Mouse (Mus musculus): Measurements from ENCODE around the gene Olfr935. TPM values are rescaled to one million over a fixed set of nuclear protein-coding genes. Genes with fewer than 3 reads are reported as not detected.

Gene Olfr935
- not detected in 2 replicates for polyA plus RNA-seq (2016; fragmentation: Nextera tagmentation; extraction: Ambion mirVana)

DNA sequence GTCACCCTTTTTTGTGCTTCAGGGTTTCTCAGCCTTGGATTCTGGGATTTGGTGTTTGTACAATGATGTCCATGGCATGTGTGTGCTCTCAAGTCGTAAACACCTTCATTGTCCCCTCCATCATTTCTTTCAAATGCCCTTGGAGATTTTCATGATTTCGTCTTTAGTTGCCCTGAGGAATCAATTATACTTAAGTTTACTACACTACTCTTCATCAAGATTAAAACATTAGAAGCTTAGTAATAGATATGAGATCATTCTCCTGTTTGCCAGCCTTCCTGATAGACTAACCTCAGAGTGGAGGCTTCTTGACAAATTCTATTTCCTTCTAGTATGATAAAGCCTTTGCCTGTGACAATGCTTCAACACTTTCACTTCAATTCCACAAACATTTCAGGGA, at the start of gene Olfr935:
Gene Olfr935 (minus strand): TSS at position 101 of the 400 bp plus-strand sequence.
- ATAC-seq (ENCODE audit: low FRiP score, low read depth): no peak
- H3K27ac ChIP-seq (replicated peaks): no peak within 1 kb of the TSS
- no peak within 1 kb of the TSS for H3K4me2 ChIP-seq (replicated peaks)
- H3K27me3 ChIP-seq: no peaks in the 10 kb centered on the region
- H3K9ac ChIP-seq (replicated peaks): no peak within 1 kb of the TSS
- no peak within 1 kb of the TSS for H3K4me3 ChIP-seq
- H3K36me3 ChIP-seq: no peaks in the 10 kb centered on the region
- H3K9me3 ChIP-seq: no peaks in the 10 kb centered on the region
- 88% methylated on average over 2 of the region's 2 CpGs for WGBS
- H3K4me1 ChIP-seq: no peaks in the 10 kb centered on the region

DNA sequence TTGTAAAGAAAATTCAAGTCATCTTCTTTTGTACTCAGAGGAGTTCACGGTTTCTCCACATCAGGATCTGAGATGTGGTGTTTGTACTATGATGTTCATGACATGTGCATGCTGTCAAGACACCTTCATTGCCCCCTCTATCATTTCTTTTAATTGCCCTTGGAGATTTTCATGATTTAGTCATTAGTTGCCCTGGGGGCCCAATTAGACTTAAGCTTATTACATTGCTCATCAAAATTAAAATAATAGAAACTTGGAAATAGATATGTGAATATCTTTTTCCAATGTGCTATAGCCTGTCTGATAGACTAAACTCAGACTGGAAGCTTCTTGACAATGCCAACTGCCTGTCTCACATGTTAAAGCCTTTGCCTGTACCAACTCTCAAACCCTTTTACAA, 23.8 kb upstream of the Olfr935 start, which contains the start of gene Olfr146:
Gene Olfr146 (minus strand): TSS at position 101 of the 400 bp plus-strand sequence.
- H3K9me3 ChIP-seq: no peaks in the 10 kb centered on the region
- 92% methylated on average over 1 of the region's 1 CpGs for WGBS
- no peaks in the 10 kb centered on the region for H3K36me3 ChIP-seq
- no peak within 1 kb of the TSS for H3K27ac ChIP-seq (replicated peaks)
- H3K27me3 ChIP-seq: no peaks in the 10 kb centered on the region
- no peak within 1 kb of the TSS for H3K4me2 ChIP-seq (replicated peaks)
- ATAC-seq (ENCODE audit: low FRiP score, low read depth): no peak
- H3K9ac ChIP-seq (replicated peaks): no peak within 1 kb of the TSS
- no peak within 1 kb of the TSS for H3K4me3 ChIP-seq
- H3K4me1 ChIP-seq: no peaks in the 10 kb centered on the region

DNA sequence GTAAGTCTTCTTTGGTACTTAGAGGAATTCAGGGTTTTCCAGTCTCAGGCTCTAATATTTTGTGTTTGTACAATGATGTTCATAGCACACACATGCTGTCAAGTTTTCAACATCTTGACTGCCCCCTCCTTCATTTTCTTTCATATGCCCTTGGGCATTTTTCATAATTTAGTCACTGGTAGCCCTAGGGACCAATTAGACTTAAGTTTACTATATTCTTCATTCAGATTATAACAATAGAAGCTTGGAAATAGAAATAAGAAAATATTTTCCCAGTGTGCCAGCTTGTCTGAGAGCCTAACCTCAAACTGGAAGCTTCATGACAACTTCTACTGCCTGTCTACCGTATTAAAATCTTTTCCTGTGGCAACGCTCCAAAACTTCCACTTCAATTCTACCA, 11.3 kb downstream of the Olfr935 start, which contains the start of gene Olfr934:
Gene Olfr934 (minus strand): TSS at position 101 of the 400 bp plus-strand sequence.
- Histone ChIP-seq H3K27ac (replicated peaks) (no peak within 1 kb of the TSS), H3K4me1 (no peaks in the 10 kb centered on the region), H3K4me2 (replicated peaks) (no peak within 1 kb of the TSS), H3K9me3 (no peaks in the 10 kb centered on the region), H3K9ac (replicated peaks) (no peak within 1 kb of the TSS), H3K4me3 (no peak within 1 kb of the TSS), H3K36me3 (no peaks in the 10 kb centered on the region), H3K27me3 (no peaks in the 10 kb centered on the region)
- no peak for ATAC-seq (ENCODE audit: low FRiP score, low read depth)
- 92% methylated on average over 2 of the region's 2 CpGs for WGBS

DNA sequence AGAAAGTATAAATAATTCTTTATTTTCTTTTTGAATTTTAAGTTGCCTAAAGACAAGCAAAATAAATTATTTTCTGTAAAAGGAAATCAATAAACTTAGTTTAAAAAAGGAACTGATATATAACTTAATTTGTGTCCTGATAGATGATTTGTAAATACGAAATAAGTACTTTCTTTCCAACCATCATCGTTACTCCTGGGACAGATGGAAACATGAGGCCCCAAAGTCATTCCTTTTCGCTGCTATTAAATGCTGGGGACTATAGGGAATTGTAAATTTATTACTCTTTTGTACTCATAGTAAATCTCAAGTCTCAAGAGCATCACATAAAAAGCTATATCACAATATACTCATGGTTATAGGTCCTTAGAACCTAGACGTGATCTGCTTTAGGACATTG, 27.5 kb downstream of the Olfr935 start, which contains the start of gene Olfr933:
Gene Olfr933 (plus strand): TSS at position 301 of the 400 bp plus-strand sequence.
- 83% methylated on average over 4 of the region's 4 CpGs for WGBS
- Histone ChIP-seq H3K27me3 (no peaks in the 10 kb centered on the region), H3K27ac (replicated peaks) (no peak within 1 kb of the TSS), H3K36me3 (no peaks in the 10 kb centered on the region), H3K4me2 (replicated peaks) (no peak within 1 kb of the TSS), H3K9me3 (no peaks in the 10 kb centered on the region), H3K4me1 (no peaks in the 10 kb centered on the region), H3K4me3 (no peak within 1 kb of the TSS), H3K9ac (replicated peaks) (no peak within 1 kb of the TSS)
- no peak for ATAC-seq (ENCODE audit: low FRiP score, low read depth)

DNA sequence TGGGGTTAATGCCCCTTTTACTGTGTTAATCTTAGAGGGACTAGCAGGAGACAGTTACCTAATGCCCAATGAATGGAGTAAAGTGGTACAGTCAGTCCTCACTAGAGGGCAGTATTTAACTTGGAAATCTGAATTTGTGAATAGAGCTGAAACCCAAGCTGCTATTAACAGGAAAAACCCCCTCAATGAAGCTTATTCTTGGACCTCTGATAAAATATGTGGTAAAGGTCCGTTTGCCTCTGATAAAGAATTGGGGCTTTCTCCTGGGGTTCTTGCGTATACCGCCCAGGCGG, 45.4 kb downstream of the Olfr935 start:
- H3K4me2 ChIP-seq (replicated peaks): no peak overlapping the region
- no peaks in the 10 kb centered on the region for H3K4me1 ChIP-seq
- no peak for ATAC-seq (ENCODE audit: low FRiP score, low read depth)
- no peak overlapping the region for H3K27ac ChIP-seq (replicated peaks)
- H3K9me3 ChIP-seq: no peaks in the 10 kb centered on the region
- WGBS: 86% methylated on average over 4 of the region's 4 CpGs
- no peak overlapping the region for H3K9ac ChIP-seq (replicated peaks)
- H3K4me3 ChIP-seq: no peak overlapping the region
- no peaks in the 10 kb centered on the region for H3K27me3 ChIP-seq
- H3K36me3 ChIP-seq: no peaks in the 10 kb centered on the region

DNA sequence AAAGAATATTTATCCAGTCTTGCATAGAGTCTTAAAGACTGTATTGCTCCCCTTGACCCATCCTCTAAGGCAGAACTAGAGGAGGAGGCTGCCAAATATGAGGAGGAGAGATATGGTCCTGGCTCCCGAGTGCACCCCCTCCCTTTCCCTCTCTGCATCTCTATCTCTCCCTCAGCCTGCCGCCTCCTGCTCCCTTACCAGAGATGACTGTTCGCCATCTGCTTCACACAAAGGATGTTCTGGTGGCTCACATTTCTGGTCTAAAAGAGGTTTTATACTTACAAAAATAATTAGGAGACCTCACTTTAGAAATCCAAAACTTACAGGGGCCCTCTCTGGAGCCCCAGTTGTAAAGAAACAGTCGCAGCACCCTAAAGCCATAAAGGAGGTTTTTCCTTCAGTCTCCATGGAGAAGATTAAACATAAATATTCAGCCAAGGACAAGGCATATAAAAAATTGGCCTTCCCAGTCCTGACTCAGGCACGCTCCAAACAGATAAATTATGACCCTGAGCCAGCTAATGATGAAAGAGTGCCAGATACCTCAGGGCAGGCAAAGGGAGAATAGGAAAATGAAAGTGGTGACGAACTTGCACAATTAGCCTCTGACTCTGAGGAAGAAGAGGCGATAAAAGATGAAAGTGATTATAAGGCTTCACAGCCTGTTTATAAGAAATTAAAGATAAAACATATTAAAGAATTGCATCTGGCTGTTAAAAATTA, 45.9 kb downstream of the Olfr935 start:
- no peaks in the 10 kb centered on the region for H3K27me3 ChIP-seq
- no peak overlapping the region for H3K4me3 ChIP-seq
- H3K9me3 ChIP-seq: no peaks in the 10 kb centered on the region
- H3K36me3 ChIP-seq: no peaks in the 10 kb centered on the region
- no peaks in the 10 kb centered on the region for H3K4me1 ChIP-seq
- no peak overlapping the region for H3K9ac ChIP-seq (replicated peaks)
- H3K27ac ChIP-seq (replicated peaks): no peak overlapping the region
- 88% methylated on average over 7 of the region's 7 CpGs for WGBS
- ATAC-seq (ENCODE audit: low FRiP score, low read depth): no peak
- H3K4me2 ChIP-seq (replicated peaks): no peak overlapping the region

Small RNA genes within 50 kb of the gene (microRNA-seq; reads per million reads assigned to microRNA genes)
- not detected for gene Gm25529

Other genes starting within 250 kb of the Olfr935 start
- gene Olfr920, start 247.4 kb downstream of the Olfr935 start, polyA plus RNA-seq (2016; fragmentation: Nextera tagmentation; extraction: Ambion mirVana): not detected in 2 replicates
- gene Olfr921, start 226.6 kb downstream of the Olfr935 start, polyA plus RNA-seq (2016; fragmentation: Nextera tagmentation; extraction: Ambion mirVana): not detected in 2 replicates
- gene Olfr922, start 185.1 kb downstream of the Olfr935 start, polyA plus RNA-seq (2016; fragmentation: Nextera tagmentation; extraction: Ambion mirVana): not detected in 2 replicates
- gene Olfr923, start 173.1 kb downstream of the Olfr935 start, polyA plus RNA-seq (2016; fragmentation: Nextera tagmentation; extraction: Ambion mirVana): not detected in 2 replicates
- gene Olfr924, start 155.2 kb downstream of the Olfr935 start, polyA plus RNA-seq (2016; fragmentation: Nextera tagmentation; extraction: Ambion mirVana): not detected in 2 replicates
- not detected in 2 replicates for gene Olfr26, start 144.6 kb downstream of the Olfr935 start, polyA plus RNA-seq (2016; fragmentation: Nextera tagmentation; extraction: Ambion mirVana)
- gene Olfr926, start 122.6 kb downstream of the Olfr935 start, polyA plus RNA-seq (2016; fragmentation: Nextera tagmentation; extraction: Ambion mirVana): not detected in 2 replicates
- gene Olfr930, start 69.9 kb downstream of the Olfr935 start, polyA plus RNA-seq (2016; fragmentation: Nextera tagmentation; extraction: Ambion mirVana): not detected in 2 replicates
- gene Olfr933, start 27.4 kb downstream of the Olfr935 start, polyA plus RNA-seq (2016; fragmentation: Nextera tagmentation; extraction: Ambion mirVana): not detected in 2 replicates
- gene Olfr934, start 11.4 kb downstream of the Olfr935 start, polyA plus RNA-seq (2016; fragmentation: Nextera tagmentation; extraction: Ambion mirVana): not detected in 2 replicates
- not detected in 2 replicates for gene Olfr146, start 23.7 kb upstream of the Olfr935 start, polyA plus RNA-seq (2016; fragmentation: Nextera tagmentation; extraction: Ambion mirVana)
- not detected in 2 replicates for gene Olfr937, start 65.3 kb upstream of the Olfr935 start, polyA plus RNA-seq (2016; fragmentation: Nextera tagmentation; extraction: Ambion mirVana)
- gene Olfr938, start 79.2 kb upstream of the Olfr935 start, polyA plus RNA-seq (2016; fragmentation: Nextera tagmentation; extraction: Ambion mirVana): not detected in 2 replicates
- not detected in 2 replicates for gene Olfr27, start 128.4 kb upstream of the Olfr935 start, polyA plus RNA-seq (2016; fragmentation: Nextera tagmentation; extraction: Ambion mirVana)
- not detected in 2 replicates for gene Olfr943, start 166.6 kb upstream of the Olfr935 start, polyA plus RNA-seq (2016; fragmentation: Nextera tagmentation; extraction: Ambion mirVana)
- not detected in 2 replicates for gene Olfr944, start 202.2 kb upstream of the Olfr935 start, polyA plus RNA-seq (2016; fragmentation: Nextera tagmentation; extraction: Ambion mirVana)

All from midbrain, embryonic 12.5 days (tissue).